In genomic region chr8:126536928-126537618, GRCm38 (mm10) we compare ENCODE assay signal across 8 mouse cellular contexts. TPM values are rescaled to one million over a fixed set of nuclear protein-coding genes. Genes with fewer than 3 reads are reported as not detected.
DNase-seq lines count a peak whose midpoint lies in the region; ATAC-seq lines count a peak whose summit lies in the region.

No protein-coding gene starts in this region.

- H3K27ac ChIP-seq in neural tube, embryonic 11.5 days (ENCODE audit: low read depth, low read length) = peak overlapping the region; percentile 68; the same call in 1 of the 2 replicates
- peak overlapping the region; percentile 97 for H3K27ac ChIP-seq in forebrain, embryonic 12.5 days
- peak overlapping the region; percentile 97 for H3K27ac ChIP-seq in heart, embryonic 16.5 days (ENCODE audit: low read length)
- H3K27ac ChIP-seq in liver, embryonic 11.5 days (ENCODE audit: low read depth, low read length) = peak overlapping the region; percentile 5; the same call in 1 of the 2 replicates

- ATAC-seq in neural tube, embryonic 11.5 days (ENCODE audit: insufficient read depth, low FRiP score, low TSS enrichment) = no peak
- ATAC-seq in forebrain, embryonic 12.5 days (ENCODE audit: low FRiP score) = peak; percentile 69
- peak; percentile 77 for ATAC-seq in heart, embryonic 16.5 days (replicated peaks; ENCODE audit: extremely low read depth, insufficient read depth, low FRiP score)
- no peak for ATAC-seq in liver, embryonic 11.5 days (replicated peaks; ENCODE audit: low FRiP score)

- no peaks in the 10 kb centered on the region for H3K27me3 ChIP-seq in neural tube, embryonic 11.5 days (ENCODE audit: control insufficient read depth, insufficient read depth, low read length)
- no peaks in the 10 kb centered on the region for H3K27me3 ChIP-seq in forebrain, embryonic 12.5 days
- H3K27me3 ChIP-seq in heart, embryonic 16.5 days (ENCODE audit: control insufficient read depth, insufficient read depth, low read length) = no peaks in the 10 kb centered on the region
- H3K27me3 ChIP-seq in liver, embryonic 11.5 days (replicated peaks; ENCODE audit: control insufficient read depth, insufficient read depth, low read length) = no peaks in the 10 kb centered on the region

- H3K4me1 ChIP-seq in neural tube, embryonic 11.5 days (ENCODE audit: control insufficient read depth, insufficient read depth, low read length) = peaks cover 45% of the 10 kb centered on the region
- H3K4me1 ChIP-seq in forebrain, embryonic 12.5 days = peaks cover 59% of the 10 kb centered on the region
- H3K4me1 ChIP-seq in heart, embryonic 16.5 days (ENCODE audit: control insufficient read depth, insufficient read depth, low read length) = peaks cover 50% of the 10 kb centered on the region
- peaks cover 23% of the 10 kb centered on the region for H3K4me1 ChIP-seq in liver, embryonic 11.5 days (replicated peaks; ENCODE audit: control insufficient read depth, insufficient read depth, low read length)

- no peak overlapping the region for H3K4me3 ChIP-seq in neural tube, embryonic 11.5 days (ENCODE audit: low read depth, low read length)
- H3K4me3 ChIP-seq in forebrain, embryonic 12.5 days (replicated peaks) = no peak overlapping the region
- H3K4me3 ChIP-seq in heart, embryonic 16.5 days (ENCODE audit: low read length) = peak overlapping the region; percentile 19; the same call in 1 of the 2 replicates
- H3K4me3 ChIP-seq in liver, embryonic 11.5 days (ENCODE audit: low read depth, low read length) = no peak overlapping the region

- no peaks in the 10 kb centered on the region for H3K9me3 ChIP-seq in neural tube, embryonic 11.5 days (ENCODE audit: control insufficient read depth, low read length)
- no peaks in the 10 kb centered on the region for H3K9me3 ChIP-seq in forebrain, embryonic 12.5 days
- H3K9me3 ChIP-seq in heart, embryonic 16.5 days (replicated peaks; ENCODE audit: control insufficient read depth, low read length) = no peaks in the 10 kb centered on the region
- no peaks in the 10 kb centered on the region for H3K9me3 ChIP-seq in liver, embryonic 11.5 days (ENCODE audit: control insufficient read depth, low read length)

- no peak overlapping the region; the same call in 1 of the 2 replicates for H3K9ac ChIP-seq in neural tube, embryonic 11.5 days (ENCODE audit: low read length)
- 0 out of 2 replicates have a peak overlapping the region, but pooled peaks have one; percentile 29 for H3K9ac ChIP-seq in forebrain, embryonic 12.5 days
- peak overlapping the region; percentile 63 for H3K9ac ChIP-seq in heart, embryonic 16.5 days (ENCODE audit: low read length)
- no peak overlapping the region for H3K9ac ChIP-seq in liver, embryonic 11.5 days (ENCODE audit: low read depth, low read length)

- no peaks in the 10 kb centered on the region for H3K36me3 ChIP-seq in neural tube, embryonic 11.5 days (ENCODE audit: control insufficient read depth, insufficient read depth, low read length)
- H3K36me3 ChIP-seq in forebrain, embryonic 12.5 days (replicated peaks) = no peaks in the 10 kb centered on the region
- no peaks in the 10 kb centered on the region for H3K36me3 ChIP-seq in heart, embryonic 16.5 days (ENCODE audit: control insufficient read depth, insufficient read depth)
- H3K36me3 ChIP-seq in liver, embryonic 11.5 days (ENCODE audit: control insufficient read depth, insufficient read depth, low read length) = no peaks in the 10 kb centered on the region

- H3K4me2 ChIP-seq in neural tube, embryonic 11.5 days (ENCODE audit: low read depth) = peak overlapping the region; percentile 6; the same call in 1 of the 2 replicates
- H3K4me2 ChIP-seq in forebrain, embryonic 12.5 days = peak overlapping the region; percentile 42
- peak overlapping the region; percentile 56 for H3K4me2 ChIP-seq in heart, embryonic 16.5 days (ENCODE audit: low read depth, low read length)
- H3K4me2 ChIP-seq in liver, embryonic 11.5 days = no peak overlapping the region

- WGBS in neural tube, embryonic 11.5 days = 24% methylated on average over 6 of the region's 6 CpGs
- 12% methylated on average over 6 of the region's 6 CpGs for WGBS in forebrain, embryonic 12.5 days
- 6% methylated on average over 6 of the region's 6 CpGs for WGBS in heart, embryonic 16.5 days
- 30% methylated on average over 6 of the region's 6 CpGs for WGBS in liver, embryonic 11.5 days

- DNase-seq in neural tube, embryonic 11.5 days (ENCODE audit: low spot score) = peak; percentile 47
- no peak for DNase-seq in neural tube, embryonic 10.5 days (ENCODE audit: extremely low spot score, low spot score)
- DNase-seq in kidney, postnatal 25 days = peak; percentile 78 to 84
- no peak for DNase-seq in liver, embryonic 11.5 days (ENCODE audit: low spot score)
- DNase-seq in ovary, postnatal 36 days (ENCODE audit: low spot score) = peak; percentile 67
- DNase-seq in thymus, postnatal 10 days (ENCODE audit: low spot score in 2 of 2) = no peak

RNA-seq across cellular contexts. Expression of gene Irf2bp2, which starts 56.7 kb away (rescaled TPM):
- 4.7 and 4.8 TPM in 2 replicates for polyA plus RNA-seq in neural tube, embryonic 11.5 days (2014; fragmentation: Nextera tagmentation; extraction: Ambion mirVana)
- 7.4 and 7.8 TPM in 2 replicates for polyA plus RNA-seq in forebrain, embryonic 12.5 days (2016; fragmentation: Nextera tagmentation; extraction: Ambion mirVana)
- polyA plus RNA-seq in heart, embryonic 16.5 days (2015; fragmentation: Nextera tagmentation; extraction: Ambion mirVana) = 9.1 and 9.8 TPM in 2 replicates
- polyA plus RNA-seq in liver, embryonic 11.5 days (2014; fragmentation: Nextera tagmentation; extraction: Ambion mirVana) = 5.9 and 7.3 TPM in 2 replicates

Comparison
In these comparisons a context has a peak if more than half of its experiments do, and no peak if none do; other contexts are left out.
1. DNase-seq: peak in neural tube, embryonic 11.5 days (single experiment), kidney, postnatal 25 days (2 of 2) and ovary, postnatal 36 days (single experiment); none in neural tube, embryonic 10.5 days (single experiment), liver, embryonic 11.5 days (single experiment) and thymus, postnatal 10 days (0 of 2).
2. ATAC-seq: peak in forebrain, embryonic 12.5 days (single experiment) and heart, embryonic 16.5 days (single experiment); none in neural tube, embryonic 11.5 days (single experiment) and liver, embryonic 11.5 days (single experiment).
3. H3K27ac ChIP-seq: peak in every context shown above with its lines; median percentile 97 in forebrain, embryonic 12.5 days; 97 in heart, embryonic 16.5 days; 68 in neural tube, embryonic 11.5 days; 5 in liver, embryonic 11.5 days.
4. H3K9ac ChIP-seq: peak in forebrain, embryonic 12.5 days (single experiment) and heart, embryonic 16.5 days (single experiment); none in neural tube, embryonic 11.5 days (single experiment) and liver, embryonic 11.5 days (single experiment).